Mouse (Mus musculus): ENCODE data around the gene Gm3264.
"Not testable (repeated sequence)": the region's sequence is repeated elsewhere in the genome, so short reads cannot be mapped to it uniquely, and the experiment has no call there.

Gm3264 gene

DNA sequence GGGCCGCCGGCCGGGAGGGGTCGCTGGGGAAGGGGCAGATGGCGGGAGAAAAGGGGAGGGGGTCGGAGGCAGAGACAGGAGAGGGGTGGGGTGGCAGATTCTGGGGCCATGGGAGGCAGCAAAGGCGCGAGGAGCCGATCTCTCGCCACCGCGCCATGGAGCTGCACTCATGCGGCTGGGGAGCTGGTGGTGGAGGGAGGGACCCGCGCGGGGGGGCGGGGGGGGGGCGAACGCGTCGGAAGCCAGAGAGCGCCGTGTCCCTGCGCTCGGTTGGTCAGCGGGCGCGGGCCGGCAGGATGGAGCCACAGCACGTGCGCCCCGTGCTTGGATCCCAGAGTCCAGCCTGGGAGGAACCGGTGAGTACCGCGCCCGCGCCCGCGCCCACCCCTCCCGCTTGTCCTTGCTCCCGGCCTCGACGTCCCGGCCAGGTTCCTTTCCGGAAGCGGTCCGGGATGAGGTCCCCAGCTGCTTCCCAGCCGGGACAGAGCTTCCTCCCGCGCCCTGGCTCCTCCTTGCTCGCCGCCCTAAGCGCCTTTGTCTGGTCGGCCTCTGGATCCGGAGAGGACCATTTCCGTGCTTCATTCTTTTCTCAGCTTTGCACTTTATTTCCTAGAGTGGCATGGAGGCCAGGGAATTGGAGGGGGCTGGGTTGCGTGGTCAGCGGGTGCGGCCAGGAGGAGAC, at the start of gene Gm3264:
Gene Gm3264 (plus strand): TSS at position 278 of the 682 bp plus-strand sequence.
- DNase-seq: not testable (repeated sequence)

- not testable (repeated sequence) for DNase-seq
Observed at GRCm38 (mm10) chr14:4806421-4806820, 49.0 kb upstream of the Gm3264 start.

DNA sequence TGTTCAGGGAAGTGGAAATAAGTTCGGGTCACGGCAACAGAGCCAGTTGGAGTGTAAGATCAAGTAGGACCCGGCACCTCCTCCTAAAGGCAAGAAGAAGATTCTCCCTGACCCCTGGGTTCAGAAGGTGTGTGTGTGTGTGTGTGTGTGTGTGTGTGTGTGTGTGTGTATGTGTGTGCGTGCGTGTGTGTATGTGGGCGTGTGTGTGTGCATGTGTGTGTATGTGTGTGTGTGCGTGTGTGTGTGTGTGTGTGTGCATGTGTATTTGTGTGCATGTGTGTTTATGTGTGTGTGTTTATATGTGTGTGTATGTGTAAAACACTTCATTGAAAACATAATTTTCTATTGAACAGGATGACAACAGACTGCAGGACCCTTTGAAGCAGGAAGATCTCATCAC, 33.4 kb upstream of the Gm3264 start:
- not testable (repeated sequence) for DNase-seq

DNA sequence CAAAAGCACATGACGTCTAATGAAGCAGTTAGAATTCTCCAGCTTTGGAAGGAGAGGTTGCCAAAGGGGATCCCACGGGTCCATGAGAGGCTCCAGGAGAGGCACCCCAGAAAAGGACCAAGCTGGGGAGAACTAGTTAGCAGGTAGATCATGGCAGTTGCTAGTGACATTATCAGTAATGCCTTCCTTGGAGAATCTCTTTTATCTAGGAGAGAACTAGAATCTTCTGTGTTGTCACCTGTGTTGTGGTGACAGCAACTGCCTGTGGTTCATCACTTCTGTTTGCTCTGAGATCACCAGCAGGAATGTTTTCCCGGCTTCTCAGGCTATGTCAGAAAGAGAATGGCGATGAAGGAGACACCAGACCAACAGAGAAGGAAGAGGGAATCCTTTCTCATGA, 17.6 kb upstream of the Gm3264 start, which contains the start of gene Gm3269:
Gene Gm3269 (plus strand): TSS at position 301 of the 400 bp plus-strand sequence.
- DNase-seq: not testable (repeated sequence)

DNA sequence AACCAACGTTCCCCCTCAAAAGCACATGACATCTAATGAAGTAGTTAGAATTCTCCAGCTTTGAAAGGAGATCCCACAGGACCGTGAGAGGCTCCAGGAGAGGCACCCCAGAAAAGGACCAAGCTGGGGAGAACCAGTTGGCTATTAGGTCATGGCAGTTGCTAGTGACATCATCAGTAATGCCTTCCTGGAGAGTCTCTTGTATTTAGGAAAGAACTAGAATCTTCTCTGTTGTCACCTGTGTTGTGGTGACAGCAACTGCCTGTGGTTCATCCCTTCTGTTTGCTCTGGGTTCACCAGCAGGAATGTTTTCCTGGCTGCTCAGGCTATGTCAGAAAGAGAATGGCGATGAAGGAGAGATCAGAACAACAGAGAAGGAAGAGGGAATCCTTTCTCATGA, 36.7 kb downstream of the Gm3264 start, which contains the start of gene Gm3278:
Gene Gm3278 (plus strand): TSS at position 301 of the 400 bp plus-strand sequence.
- DNase-seq: not testable (repeated sequence)

Data from layer of hippocampus, adult 9-11 months (tissue).